Mouse (Mus musculus) kidney, embryonic 15.5 days (tissue): ENCODE measurements at regions not wholly inside any gene's neighbourhood (a gene's known extent, or its start where the extent isn't known, plus 50 kb on each side); places are given as distances from the start of the nearest gene placed in this dataset.

Experiments
- ATAC-seq: fragments of 200-750 bp; cut with Nextera tagmentation; replicated peaks from 2 replicates; pipeline ENCODE4 v1.8.0; 2017; ENCODE audit warnings: moderate TSS enrichment; ENCODE audit not compliant: low FRiP score
- H3K27ac ChIP-seq: fragments of 300-500 bp; sonication (generic); 2 replicates; pipeline ENCODE4 v1.5.1; 2015; ENCODE audit warnings: mild to moderate bottlenecking, inconsistent platforms
- H3K27me3 ChIP-seq: fragments of 300-500 bp; sonication (generic); 2 replicates; pipeline ENCODE4 v1.6.1; 2015; ENCODE audit warnings: inconsistent platforms
- H3K36me3 ChIP-seq: fragments of 300-500 bp; sonication (generic); 2 replicates; pipeline ENCODE4 v1.6.1; 2015; ENCODE audit warnings: inconsistent platforms
- H3K4me1 ChIP-seq: fragments of 300-500 bp; sonication (generic); 2 replicates; pipeline ENCODE4 v1.6.1; 2015; ENCODE audit warnings: inconsistent platforms
- H3K4me2 ChIP-seq: fragments of 300-500 bp; sonication (generic); 2 replicates; pipeline ENCODE4 v1.6.1; 2015; ENCODE audit warnings: moderate library complexity, mild to moderate bottlenecking, inconsistent platforms
- H3K4me3 ChIP-seq: fragments of 300-500 bp; sonication (generic); replicated peaks from 2 replicates; pipeline ENCODE4 v1.5.1; 2015; ENCODE audit warnings: mild to moderate bottlenecking, inconsistent platforms
- H3K9ac ChIP-seq: fragments of 300-500 bp; sonication (generic); 2 replicates; pipeline ENCODE4 v1.6.1; 2015; ENCODE audit warnings: mild to moderate bottlenecking, inconsistent platforms
- H3K9me3 ChIP-seq: fragments of 300-500 bp; sonication (generic); replicated peaks from 2 replicates; pipeline ENCODE4 v1.6.1; 2016; ENCODE audit warnings: inconsistent platforms
- WGBS: fragments of 180-500 bp; shearing (Covaris S2); methylation state at CpG from one replicate; pipeline ENCODE4 v1.1.7; 2015; ENCODE audit warnings: mixed read lengths; 5-methylcytosine and 5-hydroxymethylcytosine counted together

DNA sequence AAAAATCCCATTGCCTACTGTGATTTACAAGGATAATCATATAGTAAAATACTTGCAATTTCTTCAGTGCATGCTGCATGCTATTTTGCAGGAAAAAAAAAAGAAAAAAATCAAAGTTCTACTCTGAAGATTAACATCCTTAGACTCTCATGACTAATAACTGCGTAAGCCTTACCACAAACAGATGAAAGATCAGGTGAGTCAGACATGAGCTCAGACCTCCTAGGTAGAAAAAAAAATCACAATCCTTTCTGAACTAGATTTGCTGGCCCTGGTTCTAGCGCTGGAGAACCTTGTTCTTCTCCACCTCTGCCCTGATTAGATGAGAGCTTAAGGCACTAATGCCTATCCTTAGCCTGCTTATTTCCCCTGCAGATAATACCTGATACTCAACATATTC is 96.1 kb upstream of the Snap25 start:
- no peak overlapping the region for H3K9ac ChIP-seq
- no peak overlapping the region for H3K27ac ChIP-seq
- no peak overlapping the region for H3K4me2 ChIP-seq
- WGBS: 89% methylated on average over 2 of the region's 2 CpGs
- H3K27me3 ChIP-seq: no peaks in the 10 kb centered on the region
- no peaks in the 10 kb centered on the region for H3K9me3 ChIP-seq
- H3K4me3 ChIP-seq: no peak overlapping the region
- H3K4me1 ChIP-seq: no peaks in the 10 kb centered on the region
- ATAC-seq: no peak
- H3K36me3 ChIP-seq: no peaks in the 10 kb centered on the region

DNA sequence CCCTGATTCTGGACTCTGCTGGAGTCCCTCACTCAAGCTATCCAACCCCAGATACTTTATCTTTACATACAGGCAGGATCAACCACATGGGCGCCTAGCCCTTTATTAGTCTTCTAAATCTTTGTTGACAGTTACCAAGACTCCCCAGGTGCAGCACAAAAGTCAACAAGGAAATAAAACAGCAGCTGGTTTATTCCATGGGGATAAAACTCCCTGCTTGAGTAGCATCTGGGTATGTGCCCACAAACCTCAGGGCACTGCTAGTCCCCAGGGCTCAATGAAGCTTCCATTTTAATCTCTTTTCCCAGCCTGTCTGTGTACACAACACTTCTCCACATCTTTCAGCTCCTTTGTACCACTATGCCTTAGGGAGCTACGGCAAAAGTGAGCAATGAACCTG is 95.1 kb upstream of the Snap25 start:
- Histone ChIP-seq H3K27ac (no peak overlapping the region), H3K4me1 (no peaks in the 10 kb centered on the region), H3K4me3 (no peak overlapping the region), H3K27me3 (no peaks in the 10 kb centered on the region), H3K9ac (no peak overlapping the region), H3K36me3 (no peaks in the 10 kb centered on the region), H3K4me2 (no peak overlapping the region), H3K9me3 (no peaks in the 10 kb centered on the region)
- WGBS: 23% methylated on average over 2 of the region's 2 CpGs
- ATAC-seq: 0 out of 2 replicates have a peak, but pooled peaks have one; percentile 22

- H3K27me3 ChIP-seq: no peaks in the 10 kb centered on the region
- no peaks in the 10 kb centered on the region for H3K36me3 ChIP-seq
- no peak overlapping the region for H3K4me2 ChIP-seq
- H3K9me3 ChIP-seq: no peaks in the 10 kb centered on the region
- ATAC-seq: no peak
- H3K27ac ChIP-seq: no peak overlapping the region
- 72% methylated on average over 4 of the region's 4 CpGs for WGBS
- H3K4me3 ChIP-seq: no peak overlapping the region
- H3K4me1 ChIP-seq: no peaks in the 10 kb centered on the region
- no peak overlapping the region for H3K9ac ChIP-seq
These were observed 92.9 kb upstream of the Snap25 start for GRCm38 (mm10) chr2:136620309-136620708.

- Histone ChIP-seq H3K4me2 (no peak overlapping the region), H3K27ac (no peak overlapping the region), H3K4me1 (no peaks in the 10 kb centered on the region), H3K9me3 (no peaks in the 10 kb centered on the region), H3K36me3 (no peaks in the 10 kb centered on the region), H3K27me3 (no peaks in the 10 kb centered on the region), H3K4me3 (no peak overlapping the region), H3K9ac (no peak overlapping the region)
- ATAC-seq: no peak
- 90% methylated on average over 4 of the region's 4 CpGs for WGBS
These were observed 92.3 kb upstream of the Snap25 start for GRCm38 (mm10) chr2:136620969-136621368.

GRCm38 (mm10) chr2:136623808-136624489 is 89.3 kb upstream of the Snap25 start:
- Histone ChIP-seq H3K9ac (no peak overlapping the region), H3K9me3 (no peaks in the 10 kb centered on the region), H3K27ac (no peak overlapping the region), H3K4me3 (no peak overlapping the region), H3K27me3 (no peaks in the 10 kb centered on the region), H3K4me2 (no peak overlapping the region), H3K4me1 (no peaks in the 10 kb centered on the region), H3K36me3 (no peaks in the 10 kb centered on the region)
- ATAC-seq: no peak
- WGBS: 57% methylated on average over 5 of the region's 5 CpGs

DNA sequence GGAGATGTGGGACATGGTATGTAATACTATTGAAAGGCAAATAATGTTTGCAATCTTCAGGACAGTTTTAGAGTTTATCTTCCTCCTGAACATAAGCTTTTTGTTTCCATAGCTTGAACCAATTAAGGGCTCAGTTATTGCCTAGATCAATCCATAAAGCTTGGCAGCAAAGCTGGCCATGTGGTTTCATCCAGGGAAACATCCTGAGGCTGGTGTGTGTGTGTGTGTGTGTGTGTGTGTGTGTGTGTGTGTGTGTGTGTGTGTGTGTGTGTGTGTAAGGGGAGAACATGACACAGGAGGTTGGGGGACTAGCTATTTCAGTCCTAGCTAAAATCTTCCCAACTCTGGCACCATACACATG is 88.8 kb upstream of the Snap25 start:
- Histone ChIP-seq H3K36me3 (no peaks in the 10 kb centered on the region), H3K4me2 (no peak overlapping the region), H3K27me3 (no peaks in the 10 kb centered on the region), H3K27ac (no peak overlapping the region), H3K4me3 (no peak overlapping the region), H3K9ac (no peak overlapping the region), H3K4me1 (no peaks in the 10 kb centered on the region), H3K9me3 (no peaks in the 10 kb centered on the region)
- no peak for ATAC-seq

GRCm38 (mm10) chr2:136646917-136647316 is 66.3 kb upstream of the Snap25 start:
- H3K9ac ChIP-seq: no peak overlapping the region
- no peaks in the 10 kb centered on the region for H3K9me3 ChIP-seq
- H3K4me1 ChIP-seq: no peaks in the 10 kb centered on the region
- no peak overlapping the region for H3K4me3 ChIP-seq
- no peaks in the 10 kb centered on the region for H3K27me3 ChIP-seq
- ATAC-seq: no peak
- H3K36me3 ChIP-seq: no peaks in the 10 kb centered on the region
- H3K4me2 ChIP-seq: no peak overlapping the region
- WGBS: 76% methylated on average over 3 of the region's 3 CpGs
- no peak overlapping the region for H3K27ac ChIP-seq

- Histone ChIP-seq H3K4me1 (no peaks in the 10 kb centered on the region), H3K9me3 (no peaks in the 10 kb centered on the region), H3K36me3 (no peaks in the 10 kb centered on the region), H3K9ac (no peak overlapping the region), H3K4me3 (no peak overlapping the region), H3K4me2 (no peak overlapping the region), H3K27me3 (no peaks in the 10 kb centered on the region), H3K27ac (no peak overlapping the region)
- 67% methylated on average over 5 of the region's 5 CpGs for WGBS
- peak; percentile 58; the same call in 1 of the 2 replicates for ATAC-seq
These were observed 64.6 kb upstream of the Snap25 start for GRCm38 (mm10) chr2:136648606-136649005.

GRCm38 (mm10) chr2:136650721-136651120 is 62.5 kb upstream of the Snap25 start:
- Histone ChIP-seq H3K9me3 (no peaks in the 10 kb centered on the region), H3K4me3 (no peak overlapping the region), H3K4me1 (no peaks in the 10 kb centered on the region), H3K27ac (no peak overlapping the region), H3K4me2 (no peak overlapping the region), H3K36me3 (no peaks in the 10 kb centered on the region), H3K27me3 (no peaks in the 10 kb centered on the region), H3K9ac (no peak overlapping the region)
- WGBS: 80% methylated on average over 1 of the region's 1 CpGs
- ATAC-seq: no peak

DNA sequence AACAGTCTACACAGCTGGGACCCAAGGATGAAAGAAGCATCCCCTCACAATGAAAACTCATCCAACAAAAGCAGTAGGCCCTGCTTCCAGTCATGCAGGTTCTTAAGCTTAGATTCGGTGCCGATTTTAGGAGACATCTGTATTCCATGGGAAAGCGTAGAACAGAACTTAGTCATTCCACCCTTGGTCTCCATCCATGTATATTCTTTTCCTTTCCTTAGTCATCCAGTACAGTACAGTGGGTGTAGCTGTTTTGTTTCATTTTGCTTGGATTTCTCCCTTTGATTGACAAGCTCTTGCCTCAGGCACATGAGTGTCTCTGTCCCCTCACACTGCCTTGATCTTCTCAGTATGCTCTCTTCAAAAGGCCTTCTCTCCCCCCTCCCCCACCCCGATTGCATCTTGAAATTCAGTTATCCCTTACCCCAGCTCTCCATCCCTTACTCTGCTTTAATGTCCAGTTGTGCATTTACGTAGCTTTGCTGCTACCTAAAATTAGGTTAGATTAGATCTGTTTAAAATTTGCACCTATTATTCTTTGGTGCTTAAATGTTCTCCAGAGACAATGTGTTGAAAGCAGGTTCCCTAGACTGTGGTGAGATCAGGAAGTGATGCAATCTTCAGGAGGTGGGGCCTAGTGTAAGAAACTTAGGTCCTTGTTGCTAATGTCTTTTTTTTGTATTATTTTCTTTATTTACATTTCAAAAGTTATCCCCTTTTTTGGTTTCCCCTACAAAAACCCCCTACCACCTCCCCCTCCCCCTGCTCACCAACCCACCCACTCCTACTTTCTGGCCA is 60.8 kb upstream of the Snap25 start:
- WGBS: 88% methylated on average over 5 of the region's 5 CpGs
- Histone ChIP-seq H3K27ac (no peak overlapping the region), H3K4me2 (no peak overlapping the region), H3K36me3 (no peaks in the 10 kb centered on the region), H3K9me3 (no peaks in the 10 kb centered on the region), H3K27me3 (no peaks in the 10 kb centered on the region), H3K4me3 (no peak overlapping the region), H3K9ac (no peak overlapping the region), H3K4me1 (no peaks in the 10 kb centered on the region)
- ATAC-seq: no peak
